Mouse (Mus musculus): ENCODE measurements around the gene Wdr63. TPM values are rescaled to one million over a fixed set of nuclear protein-coding genes. Genes with fewer than 3 reads are reported as not detected.

Wdr63 gene
- polyA plus RNA-seq, 1 experiment from 2014 or later = 0.20 TPM

DNA sequence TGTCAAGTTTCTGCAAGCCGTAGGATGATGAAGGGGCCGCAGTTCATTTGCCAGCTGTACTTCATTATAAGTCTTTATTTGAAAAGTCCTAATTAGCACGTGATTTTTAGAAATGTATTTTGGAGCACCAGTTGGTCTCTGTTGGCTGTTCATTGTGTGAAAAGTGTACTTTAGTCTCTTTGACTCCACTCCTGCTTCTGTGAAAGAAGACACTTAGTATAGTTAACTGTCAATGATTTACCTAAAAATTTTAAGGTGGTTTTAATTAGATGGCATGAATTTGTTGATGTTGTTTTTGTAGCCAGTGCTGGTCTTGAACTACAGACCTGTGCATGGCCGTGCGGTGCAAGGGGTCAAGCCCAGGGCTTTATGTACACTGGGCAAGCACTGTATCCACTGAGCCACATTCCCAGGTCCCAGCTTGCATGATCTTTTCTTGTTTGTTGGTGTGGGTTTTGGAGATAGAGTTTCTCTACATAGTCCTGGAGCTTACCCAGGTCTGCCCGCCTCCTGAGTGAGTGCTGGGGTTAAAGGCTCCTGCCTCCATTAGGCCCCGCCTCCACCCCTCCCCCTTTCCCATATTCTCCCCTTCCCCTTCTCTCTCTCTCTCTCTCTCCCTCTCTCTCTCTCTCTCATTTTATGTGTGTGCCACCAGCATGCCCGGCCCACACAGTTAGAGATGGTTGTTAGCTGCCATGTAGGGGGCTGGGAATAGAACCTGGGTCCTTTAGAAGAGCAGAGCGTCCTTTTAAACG is 115.8 kb downstream of the Wdr63 start:
- Histone ChIP-seq H3K9ac (replicated peaks) (no peak overlapping the region), H3K36me3 (replicated peaks; ENCODE audit: insufficient read depth, low read length) (no peaks in the 10 kb centered on the region), H3K27ac (ENCODE audit: low read depth) (peak overlapping the region; percentile 57), H3K27me3 (ENCODE audit: insufficient read depth, low read length) (peaks cover 19% of the 10 kb centered on the region), H3K4me1 (ENCODE audit: insufficient read depth) (peaks cover 6% of the 10 kb centered on the region), H3K4me2 (ENCODE audit: low read depth, low read length) (peak overlapping the region; percentile 40), H3K4me3 (ENCODE audit: low read depth, low read length) (no peak overlapping the region), H3K9me3 (ENCODE audit: low read length) (no peaks in the 10 kb centered on the region)
- no peak for DNase-seq
- ATAC-seq = no peak
- TF ChIP-seq EP300 (IDR thresholded peaks at IDR 0.05; ENCODE audit: low read depth) (no peak), CTCF (IDR thresholded peaks at IDR 0.05; ENCODE audit: low read depth) (no peak)
- 72% methylated on average over 10 of the region's 10 CpGs for WGBS (ENCODE audit: insufficient replicate concordance)

- no peak overlapping the region for H3K4me3 ChIP-seq (ENCODE audit: low read depth, low read length)
- H3K9ac ChIP-seq (replicated peaks) = no peak overlapping the region
Observed at GRCm38 (mm10) chr3:145991130-145991529, 116.8 kb downstream of the Wdr63 start.

More at GRCm38 (mm10) chr3:145991130-145991529, 116.8 kb downstream of the Wdr63 start:
- H3K4me1 ChIP-seq (ENCODE audit: insufficient read depth) = peaks cover 10% of the 10 kb centered on the region
- H3K27me3 ChIP-seq (ENCODE audit: insufficient read depth, low read length) = peaks cover 25% of the 10 kb centered on the region
- no peak overlapping the region for H3K4me2 ChIP-seq (ENCODE audit: low read depth, low read length)
- H3K9me3 ChIP-seq (ENCODE audit: low read length) = no peaks in the 10 kb centered on the region
- H3K27ac ChIP-seq (ENCODE audit: low read depth) = no peak overlapping the region
- no peak for DNase-seq
- no peak for ATAC-seq
- 81% methylated on average over 13 of the region's 13 CpGs for WGBS (ENCODE audit: insufficient replicate concordance)
- H3K36me3 ChIP-seq (replicated peaks; ENCODE audit: insufficient read depth, low read length) = no peaks in the 10 kb centered on the region
- no peak for TF ChIP-seq EP300 (IDR thresholded peaks at IDR 0.05; ENCODE audit: low read depth)
- TF ChIP-seq CTCF (IDR thresholded peaks at IDR 0.05; ENCODE audit: low read depth) = no peak

Other genes with a start within 250 kb of the Wdr63 start
- 20.9 and 22.9 TPM in 2 replicates for gene Bcl10, start 185.3 kb downstream of the Wdr63 start, polyA plus RNA-seq (2015; fragmentation: Nextera tagmentation; extraction: Ambion mirVana)
- gene 2410004B18Rik, start 170.1 kb downstream of the Wdr63 start, polyA plus RNA-seq (2015; fragmentation: Nextera tagmentation; extraction: Ambion mirVana) = 10.1 and 11.8 TPM in 2 replicates
- gene Syde2, start 120.3 kb downstream of the Wdr63 start, polyA plus RNA-seq (2015; fragmentation: Nextera tagmentation; extraction: Ambion mirVana) = 0.47 and 0.70 TPM in 2 replicates
- gene Mcoln3, start 9.3 kb upstream of the Wdr63 start, polyA plus RNA-seq (2015; fragmentation: Nextera tagmentation; extraction: Ambion mirVana) = 0.08 TPM in 1 of 2 replicates, not detected in the other
- 4.3 and 4.5 TPM in 2 replicates for gene Mcoln2, start 41.7 kb upstream of the Wdr63 start, polyA plus RNA-seq (2015; fragmentation: Nextera tagmentation; extraction: Ambion mirVana)
- gene Lpar3, start 112.8 kb upstream of the Wdr63 start, polyA plus RNA-seq (2015; fragmentation: Nextera tagmentation; extraction: Ambion mirVana) = not detected in 2 replicates